Mouse (Mus musculus) right cerebral cortex, postnatal 14 days (tissue): ENCODE data around the gene Gm6034.
"Not testable (repeated sequence)": the region's sequence is repeated elsewhere in the genome, so short reads cannot be mapped to it uniquely, and the experiment has no call there.

Experiments used
- DNase-seq: peaks from one replicate; pipeline ENCODE4 v3.0.0; 2022

The Gm6034 gene

DNA sequence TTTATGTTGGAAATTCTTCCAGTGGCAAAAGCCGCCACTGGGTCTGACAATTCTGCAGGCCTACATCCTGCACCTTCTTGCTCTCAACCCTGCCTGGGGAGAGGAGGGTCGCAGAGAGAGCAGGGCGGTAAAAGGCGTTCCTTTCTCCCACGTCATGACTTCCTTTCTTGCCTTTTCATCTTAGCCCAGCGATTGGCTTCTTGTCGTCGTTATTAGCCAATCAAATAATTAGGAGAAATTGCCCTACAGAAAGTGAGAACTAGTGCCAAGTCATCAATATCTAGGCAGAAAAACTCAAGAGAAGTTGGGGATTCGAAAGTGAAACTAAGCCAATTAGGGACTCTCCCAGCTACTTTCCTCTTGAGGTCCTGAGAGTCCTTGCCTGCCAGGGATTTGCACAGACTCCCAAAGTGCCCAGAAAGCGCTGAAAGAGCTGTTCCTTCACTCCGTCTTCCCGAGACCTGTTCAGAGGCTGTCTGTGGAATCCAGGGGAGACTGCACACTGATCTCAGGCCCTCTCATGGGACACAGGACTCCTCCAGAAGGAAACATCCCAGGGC lies at the start of gene Gm6034, which contains the start of gene H2-T22:
Gene Gm6034 (plus strand): TSS at position 352 of the 560 bp plus-strand sequence.
Gene H2-T22 (minus strand): TSS at position 138 of the 560 bp plus-strand sequence.
- not testable (repeated sequence) for DNase-seq

- DNase-seq = peak; percentile 78
These were observed 49.1 kb upstream of the Gm6034 start for GRCm38 (mm10) chr17:35993675-35994074.

DNA sequence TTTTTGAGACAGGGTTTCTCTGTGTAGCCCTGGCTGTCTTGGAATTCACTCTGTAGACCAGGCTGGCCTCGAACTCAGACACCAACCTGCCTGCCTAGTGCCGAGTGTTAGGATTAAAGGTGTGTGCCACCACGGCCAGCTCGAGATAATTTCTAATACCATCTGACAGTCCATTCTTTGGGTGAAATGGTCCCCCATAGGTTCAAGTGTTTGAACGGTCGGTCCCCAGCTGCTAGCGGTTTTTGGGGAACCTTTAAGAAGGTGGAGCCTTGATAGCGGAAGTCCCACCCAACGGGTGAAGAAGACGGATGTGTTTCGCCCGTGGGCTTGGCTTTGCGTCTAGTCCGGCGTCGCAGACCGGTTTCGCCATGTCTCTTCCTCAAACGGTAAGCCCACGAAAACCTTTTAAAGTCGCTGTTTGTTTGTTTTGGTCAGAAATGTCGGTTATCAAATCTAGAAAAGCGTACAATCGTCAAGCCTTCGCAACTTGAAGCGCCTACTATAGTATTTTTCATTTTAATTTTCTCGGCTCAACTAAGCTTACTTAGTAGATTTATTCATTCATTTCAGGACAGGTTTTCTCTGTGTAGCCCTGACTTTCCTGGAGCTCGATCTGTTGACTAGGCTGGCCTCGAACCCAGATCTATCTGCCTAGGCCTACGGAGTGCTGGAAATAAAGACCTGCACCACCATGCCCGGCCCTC lies 48.4 kb upstream of the Gm6034 start:
- DNase-seq = peak; percentile 78

DNA sequence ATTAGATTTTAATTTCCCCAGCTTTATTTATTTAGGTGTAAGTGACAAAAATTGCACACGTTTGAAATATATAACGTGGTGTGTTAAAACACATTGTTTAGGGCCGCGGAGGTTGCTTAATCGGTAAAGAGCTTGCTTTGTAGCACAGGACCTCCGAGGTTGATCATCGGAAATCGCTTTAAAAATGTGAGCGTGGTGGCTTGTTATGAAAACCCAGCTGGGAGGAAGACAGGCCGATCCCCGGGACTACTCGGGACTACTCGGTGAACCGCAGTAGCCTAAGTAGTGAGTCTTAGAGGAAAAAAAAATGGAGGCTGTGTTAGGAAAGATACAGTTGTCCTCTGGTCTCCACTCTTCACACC lies 47.9 kb upstream of the Gm6034 start:
- DNase-seq = no peak

DNA sequence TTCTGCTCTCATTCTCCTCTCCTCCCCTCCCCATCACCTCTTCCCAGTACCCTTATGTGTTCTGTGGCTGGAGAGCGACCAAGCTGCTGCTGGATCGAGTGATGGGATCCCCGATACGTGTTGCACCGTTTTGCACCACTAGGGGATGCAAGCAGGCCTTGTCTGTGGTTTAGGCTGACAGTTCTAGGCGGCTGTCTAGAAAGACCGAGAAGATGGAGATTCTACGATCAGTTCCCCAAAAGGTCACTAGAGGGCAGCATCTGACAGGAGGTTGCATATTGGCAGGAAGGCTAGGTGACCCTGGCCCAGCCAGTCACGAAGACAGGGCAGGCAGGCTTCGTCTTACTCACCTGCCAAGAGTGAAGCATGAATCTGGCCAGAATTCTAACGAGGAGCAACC lies 45.8 kb upstream of the Gm6034 start:
- peak; percentile 92 for DNase-seq

DNA sequence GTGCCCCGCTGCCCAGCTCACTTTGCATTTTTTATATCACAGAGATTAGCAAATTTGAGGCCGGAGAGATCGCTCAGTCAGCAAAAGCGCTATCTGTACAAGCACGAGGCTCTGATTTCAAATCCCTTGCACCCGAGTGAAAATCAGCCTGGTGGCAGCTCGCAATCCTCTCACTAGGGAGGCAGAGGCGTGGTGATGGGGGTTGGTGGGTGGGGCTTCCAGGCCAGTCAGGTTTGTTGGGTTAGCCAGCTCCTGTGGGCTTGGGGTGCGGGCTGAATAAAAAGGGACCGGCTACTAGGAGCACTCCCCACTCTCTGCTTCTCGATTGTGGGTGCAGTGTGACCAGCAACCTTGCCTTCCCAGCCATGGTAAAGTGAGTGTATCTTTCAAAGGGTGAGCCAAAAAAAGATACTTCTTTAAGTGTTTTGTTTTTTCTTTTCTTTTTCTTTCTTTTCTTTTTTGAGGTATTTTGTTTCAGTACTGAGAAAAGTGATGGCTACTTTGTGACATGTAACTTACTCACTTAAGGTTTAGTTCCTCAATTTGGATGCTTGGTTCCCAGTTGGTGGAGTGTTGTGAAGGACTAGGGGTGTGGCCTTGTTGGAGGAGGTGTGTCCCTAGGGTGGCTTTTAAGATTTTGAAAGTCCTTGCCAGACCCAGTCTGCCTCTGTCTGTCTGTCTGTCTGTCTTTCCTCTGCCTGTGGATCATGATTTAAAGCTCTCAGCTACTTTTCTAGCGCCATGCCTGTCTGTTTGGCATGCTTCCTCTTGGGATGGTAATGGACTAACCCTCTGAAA lies 44.8 kb upstream of the Gm6034 start:
- no peak for DNase-seq

- no peak for DNase-seq
These were observed 44.0 kb upstream of the Gm6034 start for GRCm38 (mm10) chr17:35998545-35999305.

GRCm38 (mm10) chr17:35999356-35999755 lies 43.4 kb upstream of the Gm6034 start:
- no peak for DNase-seq

- no peak for DNase-seq
These were observed 42.4 kb upstream of the Gm6034 start for GRCm38 (mm10) chr17:36000349-36000748.

DNA sequence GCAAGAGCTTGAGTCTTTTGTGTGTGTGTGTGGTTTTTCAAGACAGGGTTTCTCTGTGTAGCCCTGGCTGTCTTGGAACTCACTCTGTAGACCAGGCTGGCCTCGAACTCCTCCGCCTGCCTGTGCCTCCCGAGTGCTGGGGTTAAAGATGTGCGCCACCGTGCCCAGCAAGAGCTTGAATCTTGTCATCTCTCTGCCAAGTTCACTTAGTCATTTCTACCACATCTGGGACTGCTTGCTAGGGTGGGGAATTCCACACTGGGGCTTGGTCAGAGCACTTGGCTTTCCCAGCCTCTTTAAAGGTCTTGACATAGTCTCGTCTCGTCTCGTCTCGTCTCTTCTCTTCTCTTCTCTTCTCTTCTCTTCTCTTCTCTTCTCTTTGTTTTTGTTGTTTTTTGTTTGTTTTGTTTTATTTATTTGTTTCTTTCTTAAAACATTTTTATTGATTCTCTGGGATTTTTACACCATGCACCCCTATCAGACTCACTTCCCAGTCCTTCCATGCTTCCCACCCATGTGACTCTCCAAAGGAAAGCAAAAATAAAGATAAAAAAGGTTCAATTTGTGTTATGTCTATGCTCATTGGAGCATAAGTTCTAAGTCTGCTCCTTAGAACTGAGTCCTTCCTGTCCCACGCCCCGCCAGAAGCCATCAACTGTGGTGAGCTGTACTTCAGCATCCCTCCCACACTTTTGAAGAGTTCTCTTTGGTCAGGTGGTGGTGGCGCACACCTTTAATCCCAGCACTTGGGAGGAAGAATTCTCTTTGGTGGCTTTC lies 41.5 kb upstream of the Gm6034 start:
- no peak for DNase-seq

DNA sequence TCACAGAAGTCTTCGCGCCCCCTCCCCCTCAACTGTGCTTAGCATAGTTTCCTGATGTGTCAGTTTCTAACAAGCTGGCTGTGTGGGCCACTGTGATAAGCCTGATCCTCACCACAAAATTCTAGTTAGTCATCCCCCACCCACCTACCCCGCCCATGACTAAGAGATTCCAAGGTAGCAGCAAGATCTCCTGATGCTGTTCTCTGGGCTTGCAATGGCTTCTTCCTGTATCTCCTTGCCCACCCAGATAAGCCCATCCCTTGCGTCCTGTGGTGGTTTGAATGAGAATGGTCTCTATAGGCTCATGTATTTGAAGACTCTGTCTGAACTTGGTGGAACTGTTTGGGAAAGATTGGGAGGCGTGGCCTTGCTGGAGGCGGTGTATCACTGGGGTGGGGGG lies 40.8 kb upstream of the Gm6034 start:
- no peak for DNase-seq

- no peak for DNase-seq
These were observed 39.4 kb upstream of the Gm6034 start for GRCm38 (mm10) chr17:36003331-36003730.

DNA sequence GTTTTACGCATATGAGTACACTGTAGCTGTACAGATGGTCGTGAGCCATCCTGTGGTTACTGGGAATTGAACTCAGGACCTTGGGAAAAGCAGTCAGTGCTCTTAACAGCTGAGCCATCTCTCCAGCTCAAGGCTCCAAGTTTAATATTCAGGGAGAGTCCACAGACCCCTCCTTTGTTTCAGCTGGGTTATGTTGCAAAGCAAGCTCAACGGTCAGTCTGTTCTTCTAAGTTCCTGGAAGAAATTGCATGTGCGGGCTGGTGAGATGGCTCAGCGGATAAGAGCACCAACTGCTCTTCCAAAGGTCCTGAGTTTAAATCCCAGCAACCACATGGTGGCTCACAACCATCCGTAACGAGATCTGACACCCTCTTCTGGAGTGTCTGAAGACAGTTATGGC lies 38.4 kb upstream of the Gm6034 start:
- DNase-seq = not testable (repeated sequence)

- no peak for DNase-seq
These were observed 27.8 kb upstream of the Gm6034 start for GRCm38 (mm10) chr17:36014977-36015376.

DNA sequence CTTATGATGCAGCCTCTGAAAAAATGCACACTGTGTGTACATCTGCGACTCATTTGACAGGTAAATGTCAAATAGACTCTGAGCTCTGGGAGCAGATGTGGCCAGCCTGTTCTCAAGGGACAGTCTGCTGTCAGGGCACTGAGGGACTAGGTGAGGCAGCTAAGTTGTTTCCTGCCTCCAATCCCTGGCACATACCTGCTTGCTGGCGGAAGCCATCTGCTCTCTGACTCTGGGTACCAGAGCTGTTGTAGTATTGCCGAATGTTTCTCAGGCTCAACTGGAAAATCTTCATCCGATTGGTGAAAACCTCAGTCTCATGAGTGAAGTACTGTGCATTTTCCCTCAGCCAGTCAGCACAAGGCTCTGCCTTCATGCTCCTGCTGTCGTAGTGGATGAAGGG lies 25.7 kb upstream of the Gm6034 start:
- DNase-seq = no peak

- no peak for DNase-seq
These were observed 23.8 kb upstream of the Gm6034 start for GRCm38 (mm10) chr17:36018979-36019378.

DNA sequence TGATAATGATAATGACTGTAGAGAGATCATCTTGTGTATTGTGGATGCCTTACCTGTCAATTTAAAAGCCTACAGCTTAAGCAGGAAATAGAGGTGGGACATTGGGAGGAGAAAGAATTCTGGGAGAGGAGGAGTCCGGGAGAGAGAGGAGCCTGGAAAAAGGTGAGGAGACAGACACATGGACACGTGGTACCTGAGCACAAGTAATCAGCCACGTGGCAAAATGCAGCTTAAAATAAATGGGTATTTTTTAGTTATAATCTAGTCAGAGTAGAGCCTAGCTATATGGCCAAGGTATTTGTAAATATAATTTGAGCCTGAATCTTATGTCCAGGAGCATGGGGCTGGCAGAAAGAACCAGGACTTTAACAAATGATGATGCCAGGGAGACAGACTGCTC lies 23.2 kb upstream of the Gm6034 start:
- DNase-seq = no peak

DNA sequence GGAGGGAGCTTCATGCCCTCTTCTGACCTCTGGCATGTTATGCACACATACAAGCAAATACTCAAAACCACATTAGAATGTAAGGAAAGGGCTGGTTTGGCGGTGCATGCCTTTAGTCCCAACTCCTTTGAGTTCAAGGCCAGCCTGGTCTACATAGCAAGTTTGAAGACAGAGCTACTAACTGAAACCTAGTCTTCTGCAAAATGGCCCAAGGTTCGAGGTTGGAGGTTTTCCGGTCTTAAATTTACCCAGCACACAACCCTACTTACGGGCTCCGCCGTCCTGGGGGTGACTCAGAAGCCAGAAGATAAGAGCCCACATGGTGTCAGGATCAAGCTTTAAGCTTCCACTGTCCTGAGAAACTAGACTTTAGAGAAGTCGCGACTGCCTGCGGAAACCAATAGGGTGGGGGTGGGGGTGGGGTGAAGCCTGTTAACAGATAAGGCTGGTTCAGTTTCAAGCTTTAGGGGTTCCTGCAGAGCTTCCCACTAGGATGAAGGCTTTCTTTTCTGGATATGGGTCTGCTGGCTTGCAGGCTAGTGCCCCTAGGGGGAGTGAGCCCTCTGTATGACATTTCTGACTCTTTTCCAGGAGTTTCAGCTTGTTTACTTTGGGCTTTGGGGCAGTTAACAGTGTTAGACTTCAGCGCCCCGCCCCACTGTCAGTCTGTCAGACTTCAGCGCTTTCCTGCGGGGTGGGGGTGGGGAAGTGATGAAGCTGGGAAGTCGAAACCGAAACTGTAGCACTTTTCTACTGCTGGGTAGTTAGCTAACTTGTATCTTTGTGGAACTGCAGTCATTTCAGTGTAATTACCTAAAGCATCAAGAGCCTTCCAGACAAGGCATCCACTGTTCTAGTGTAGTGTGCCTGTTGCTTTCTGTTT lies 22.3 kb upstream of the Gm6034 start, which contains the start of gene H2-T24:
Gene H2-T24 (minus strand): TSS at position 370 of the 883 bp plus-strand sequence.
- no peak for DNase-seq

DNA sequence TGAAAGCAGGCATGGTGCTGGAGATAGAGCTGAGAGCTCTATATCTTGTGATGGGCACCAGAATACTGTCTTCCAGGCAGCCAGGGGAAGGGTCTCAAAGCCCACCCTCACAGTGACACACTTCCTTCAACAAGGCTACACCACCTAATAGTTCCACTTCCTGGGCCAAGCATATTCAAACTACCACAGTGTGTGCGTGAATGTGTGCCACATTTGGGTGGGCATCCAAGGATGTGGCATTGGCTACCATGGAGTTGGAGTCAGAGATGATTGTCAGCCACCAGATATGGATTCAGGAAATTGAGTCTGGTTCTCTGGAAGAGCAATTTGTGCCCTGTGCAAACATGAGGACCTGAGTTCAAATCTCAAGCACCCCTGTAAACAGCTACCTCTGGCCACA lies 21.5 kb upstream of the Gm6034 start:
- no peak for DNase-seq

- DNase-seq = no peak
These were observed 20.7 kb upstream of the Gm6034 start for GRCm38 (mm10) chr17:36022098-36022497.

- DNase-seq = no peak
These were observed 19.8 kb upstream of the Gm6034 start for GRCm38 (mm10) chr17:36022922-36023321.
